In the genomic region with DNA sequence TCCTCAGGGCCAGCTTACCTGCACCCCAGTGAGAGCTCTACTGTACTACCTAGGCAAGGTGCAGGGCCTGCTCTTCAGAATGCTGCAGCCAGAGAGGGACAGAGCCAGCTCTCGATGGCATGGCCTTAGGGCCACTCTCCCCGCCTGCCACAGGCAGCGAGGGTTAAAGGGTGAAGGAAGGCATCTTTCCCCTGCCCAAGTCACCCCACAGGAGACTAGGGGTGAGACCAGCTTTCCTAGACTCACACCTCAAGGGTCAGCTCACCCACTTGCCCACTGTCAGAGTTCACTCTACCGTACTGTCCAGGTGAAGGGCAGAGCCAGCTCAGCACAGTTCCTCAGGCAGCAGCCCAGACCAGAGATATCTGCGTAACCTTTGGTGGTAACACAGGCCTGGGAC, we compare ENCODE assay signal across 28 mouse cellular contexts. TPM values are rescaled to one million over a fixed set of nuclear protein-coding genes. Genes with fewer than 3 reads are reported as not detected.
DNase-seq lines count a peak whose midpoint lies in the region; ATAC-seq lines count a peak whose summit lies in the region.
"Had no signal": no experiment of that assay in that cellular context is flagged by ENCODE, and none has a peak within 500 bp of the region (broad histone marks: within the 10 kb centered on the region; RNA-seq: fewer than 3 reads in every experiment).

No protein-coding gene starts in this region.

- H3K4me1 ChIP-seq in hindbrain, embryonic 15.5 days (replicated peaks) = no peaks in the 10 kb centered on the region
- H3K4me1 ChIP-seq in hindbrain, embryonic 11.5 days (replicated peaks; ENCODE audit: control insufficient read depth, insufficient read depth, low read length) = no peaks in the 10 kb centered on the region
- H3K4me1 ChIP-seq in lung, embryonic 15.5 days = no peaks in the 10 kb centered on the region
- no peaks in the 10 kb centered on the region for H3K4me1 ChIP-seq in neural tube, embryonic 13.5 days (replicated peaks)
- H3K4me1 ChIP-seq: embryonic facial prominence, embryonic 15.5 days; forebrain, embryonic 13.5 days; heart, embryonic 15.5 days; hindbrain, embryonic 13.5 days had no signal

- no peak overlapping the region for H3K9ac ChIP-seq in hindbrain, embryonic 15.5 days
- no peak overlapping the region for H3K9ac ChIP-seq in hindbrain, embryonic 11.5 days (ENCODE audit: low read depth, low read length)
- H3K9ac ChIP-seq in lung, embryonic 15.5 days = no peak overlapping the region
- no peak overlapping the region for H3K9ac ChIP-seq in neural tube, embryonic 13.5 days
- H3K9ac ChIP-seq: embryonic facial prominence, embryonic 12.5 days; embryonic facial prominence, embryonic 15.5 days; forebrain, embryonic 13.5 days; forebrain, postnatal 0 days; heart, embryonic 12.5 days; heart, embryonic 15.5 days; hindbrain, embryonic 13.5 days had no signal

- no peak overlapping the region for H3K27ac ChIP-seq in hindbrain, embryonic 15.5 days (replicated peaks)
- no peak overlapping the region for H3K27ac ChIP-seq in hindbrain, embryonic 11.5 days (ENCODE audit: low read depth, low read length)
- no peak overlapping the region for H3K27ac ChIP-seq in lung, embryonic 15.5 days
- no peak overlapping the region for H3K27ac ChIP-seq in neural tube, embryonic 13.5 days (replicated peaks)
- H3K27ac ChIP-seq: embryonic facial prominence, embryonic 12.5 days; embryonic facial prominence, embryonic 15.5 days; forebrain, embryonic 13.5 days; gastrocnemius, adult 2 months; heart, embryonic 15.5 days; hindbrain, embryonic 13.5 days had no signal

- H3K27me3 ChIP-seq in hindbrain, embryonic 15.5 days = no peaks in the 10 kb centered on the region
- no peaks in the 10 kb centered on the region for H3K27me3 ChIP-seq in hindbrain, embryonic 11.5 days (ENCODE audit: control insufficient read depth, insufficient read depth, low read length)
- no peaks in the 10 kb centered on the region for H3K27me3 ChIP-seq in lung, embryonic 15.5 days
- H3K27me3 ChIP-seq in neural tube, embryonic 13.5 days = no peaks in the 10 kb centered on the region
- H3K27me3 ChIP-seq: embryonic facial prominence, embryonic 12.5 days; embryonic facial prominence, embryonic 15.5 days; forebrain, embryonic 13.5 days; heart, embryonic 12.5 days; heart, embryonic 15.5 days; hindbrain, embryonic 13.5 days had no signal

- 95% methylated on average over 5 of the region's 5 CpGs for WGBS in hindbrain, embryonic 15.5 days
- WGBS in hindbrain, embryonic 11.5 days = 93% methylated on average over 5 of the region's 5 CpGs
- 89% methylated on average over 5 of the region's 5 CpGs for WGBS in lung, embryonic 15.5 days
- WGBS in neural tube, embryonic 13.5 days = 93% methylated on average over 5 of the region's 5 CpGs

- peaks cover 56% of the 10 kb centered on the region for H3K36me3 ChIP-seq in hindbrain, embryonic 15.5 days
- H3K36me3 ChIP-seq in hindbrain, embryonic 11.5 days (ENCODE audit: control insufficient read depth, insufficient read depth, low read length) = peaks cover 14% of the 10 kb centered on the region
- peaks cover 57% of the 10 kb centered on the region for H3K36me3 ChIP-seq in lung, embryonic 15.5 days
- H3K36me3 ChIP-seq in neural tube, embryonic 13.5 days = peaks cover 84% of the 10 kb centered on the region

- H3K4me3 ChIP-seq in hindbrain, embryonic 15.5 days = no peak overlapping the region
- no peak overlapping the region for H3K4me3 ChIP-seq in hindbrain, embryonic 11.5 days (ENCODE audit: low read depth, low read length)
- H3K4me3 ChIP-seq in lung, embryonic 15.5 days = no peak overlapping the region
- no peak overlapping the region for H3K4me3 ChIP-seq in neural tube, embryonic 13.5 days
- H3K4me3 ChIP-seq: embryonic facial prominence, embryonic 12.5 days; embryonic facial prominence, embryonic 15.5 days; forebrain, embryonic 13.5 days; gastrocnemius, adult 2 months; heart, embryonic 12.5 days; heart, embryonic 15.5 days; hindbrain, embryonic 13.5 days had no signal

- H3K4me2 ChIP-seq in hindbrain, embryonic 15.5 days = no peak overlapping the region
- H3K4me2 ChIP-seq in hindbrain, embryonic 11.5 days (replicated peaks; ENCODE audit: low read depth, low read length) = no peak overlapping the region
- H3K4me2 ChIP-seq in lung, embryonic 15.5 days = no peak overlapping the region
- no peak overlapping the region for H3K4me2 ChIP-seq in neural tube, embryonic 13.5 days
- H3K4me2 ChIP-seq: embryonic facial prominence, embryonic 12.5 days; embryonic facial prominence, embryonic 15.5 days; forebrain, embryonic 13.5 days; heart, embryonic 12.5 days; heart, embryonic 15.5 days; hindbrain, embryonic 13.5 days had no signal

- no peaks in the 10 kb centered on the region for H3K9me3 ChIP-seq in hindbrain, embryonic 15.5 days
- no peaks in the 10 kb centered on the region for H3K9me3 ChIP-seq in hindbrain, embryonic 11.5 days (ENCODE audit: control insufficient read depth, low read length)
- no peaks in the 10 kb centered on the region for H3K9me3 ChIP-seq in lung, embryonic 15.5 days
- H3K9me3 ChIP-seq in neural tube, embryonic 13.5 days = no peaks in the 10 kb centered on the region
- H3K9me3 ChIP-seq: embryonic facial prominence, embryonic 12.5 days; embryonic facial prominence, embryonic 15.5 days; forebrain, embryonic 13.5 days; heart, embryonic 12.5 days; heart, embryonic 15.5 days; hindbrain, embryonic 13.5 days had no signal

- no peak for DNase-seq in hindbrain, embryonic 11.5 days (ENCODE audit: low spot score)
- DNase-seq in lung, postnatal 14 days = no peak
- no peak for DNase-seq in neural tube, embryonic 10.5 days (ENCODE audit: extremely low spot score, low spot score)
- DNase-seq: adrenal gland, adult 2 months; adrenal gland, postnatal 14 days; cerebellum, adult 11 months; cerebellum, adult 2 months; cerebellum, adult 9-11 months; cerebellum, postnatal 25 days; forebrain, postnatal 0 days; gastrocnemius, adult 2 months; gastrocnemius, postnatal 14 days; heart, adult 18-20 months; heart, postnatal 14 days; heart, postnatal 4 days had no signal

- 0 out of 2 replicates have a peak, but pooled peaks have one; percentile 27 for ATAC-seq in hindbrain, embryonic 15.5 days (ENCODE audit: low FRiP score, low read depth)
- ATAC-seq in hindbrain, embryonic 11.5 days (ENCODE audit: low FRiP score) = no peak
- peak; percentile 11; the same call in 1 of the 2 replicates for ATAC-seq in lung, embryonic 15.5 days (ENCODE audit: borderline replicate concordance, extremely low read depth, low FRiP score, low TSS enrichment)
- ATAC-seq in neural tube, embryonic 13.5 days (ENCODE audit: low read depth) = peak; percentile 56; the same call in 1 of the 2 replicates
- ATAC-seq: CD4-positive, CD25-positive, alpha-beta regulatory T cell, adult 4 months; forebrain, embryonic 13.5 days; forebrain, postnatal 0 days had no signal

RNA-seq across cellular contexts. Expression of a gene that starts 20.7 kb away (rescaled TPM):
- polyA plus RNA-seq in hindbrain, embryonic 15.5 days (2015; fragmentation: Nextera tagmentation; extraction: Ambion mirVana) = 263 and 276 TPM in 2 replicates
- polyA plus RNA-seq in hindbrain, embryonic 11.5 days (2014; fragmentation: Nextera tagmentation; extraction: Ambion mirVana) = 387 and 392 TPM in 2 replicates
- 251 and 256 TPM in 2 replicates for polyA plus RNA-seq in lung, embryonic 15.5 days (2015; fragmentation: Nextera tagmentation; extraction: Ambion mirVana)
- 261 and 281 TPM in 2 replicates for polyA plus RNA-seq in neural tube, embryonic 13.5 days (2015; fragmentation: Nextera tagmentation; extraction: Ambion mirVana)

RNA-seq across cellular contexts. Expression of a gene that starts 27.4 kb away (rescaled TPM):
- 0.87 and 1.2 TPM in 2 replicates for polyA plus RNA-seq in hindbrain, embryonic 15.5 days (2015; fragmentation: Nextera tagmentation; extraction: Ambion mirVana)
- 0.19 and 0.45 TPM in 2 replicates for polyA plus RNA-seq in hindbrain, embryonic 11.5 days (2014; fragmentation: Nextera tagmentation; extraction: Ambion mirVana)
- polyA plus RNA-seq in lung, embryonic 15.5 days (2015; fragmentation: Nextera tagmentation; extraction: Ambion mirVana) = 1.6 and 2.9 TPM in 2 replicates
- polyA plus RNA-seq in neural tube, embryonic 13.5 days (2015; fragmentation: Nextera tagmentation; extraction: Ambion mirVana) = 0.87 and 1.1 TPM in 2 replicates

RNA-seq across cellular contexts. Expression of a gene that starts 52.0 kb away (rescaled TPM):
- not detected in 2 replicates for polyA plus RNA-seq in hindbrain, embryonic 15.5 days (2015; fragmentation: Nextera tagmentation; extraction: Ambion mirVana)
- not detected in 2 replicates for polyA plus RNA-seq in hindbrain, embryonic 11.5 days (2014; fragmentation: Nextera tagmentation; extraction: Ambion mirVana)
- polyA plus RNA-seq in lung, embryonic 15.5 days (2015; fragmentation: Nextera tagmentation; extraction: Ambion mirVana) = not detected in 2 replicates
- polyA plus RNA-seq in neural tube, embryonic 13.5 days (2015; fragmentation: Nextera tagmentation; extraction: Ambion mirVana) = not detected in 2 replicates
- polyA plus RNA-seq: adrenal gland, adult 2 months; C2C12; CD4-positive, CD25-positive, alpha-beta regulatory T cell, adult 4 months; cerebellum, adult 2 months; embryonic facial prominence, embryonic 12.5 days; embryonic facial prominence, embryonic 15.5 days; forebrain, embryonic 13.5 days; forebrain, postnatal 0 days; frontal cortex, adult 2 months; heart, embryonic 12.5 days; heart, embryonic 15.5 days; hindbrain, embryonic 13.5 days; intestine, embryonic 14.5 days had no signal
